In the genomic region with DNA sequence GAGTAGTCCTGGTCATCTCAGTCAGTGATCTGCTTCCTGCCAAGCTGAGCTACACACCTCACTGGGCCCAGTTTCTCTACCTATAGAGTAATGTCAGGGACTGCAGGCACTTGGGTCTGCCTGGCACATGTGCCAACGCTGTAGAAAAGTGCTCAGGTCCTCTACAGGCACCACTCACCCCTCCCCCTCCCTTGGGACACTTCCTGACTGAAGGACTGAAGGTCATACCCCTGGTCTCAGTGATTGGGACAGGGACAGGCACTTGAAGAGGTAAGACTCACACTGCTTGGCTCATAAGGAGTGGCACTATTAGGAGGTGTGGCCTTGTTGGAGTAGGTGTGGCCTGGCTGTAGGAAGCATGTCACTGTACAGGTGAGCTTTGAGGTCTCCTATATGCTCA, we compare ENCODE assay signal across 18 mouse cellular contexts.
"Had no signal": no experiment of that assay in that cellular context is flagged by ENCODE, and none has a peak within 500 bp of the region (broad histone marks: within the 10 kb centered on the region; RNA-seq: fewer than 3 reads in every experiment).

No protein-coding gene starts in this region.

- H3K27ac ChIP-seq: kidney, postnatal 0 days; left cerebral cortex, adult 2 months; limb, embryonic 13.5 days; liver, embryonic 12.5 days; liver, embryonic 15.5 days; midbrain, embryonic 12.5 days; midbrain, embryonic 15.5 days; neural tube, embryonic 12.5 days; neural tube, embryonic 15.5 days; stomach, embryonic 15.5 days had no signal

- H3K27me3 ChIP-seq: midbrain, embryonic 12.5 days; midbrain, embryonic 15.5 days; neural tube, embryonic 12.5 days; neural tube, embryonic 15.5 days; stomach, embryonic 15.5 days had no signal

- H3K36me3 ChIP-seq: limb, embryonic 13.5 days; liver, embryonic 12.5 days; liver, embryonic 15.5 days; midbrain, embryonic 12.5 days; midbrain, embryonic 15.5 days; neural tube, embryonic 12.5 days; neural tube, embryonic 15.5 days; stomach, embryonic 15.5 days had no signal

- H3K4me2 ChIP-seq: limb, embryonic 13.5 days; liver, embryonic 12.5 days; liver, embryonic 15.5 days; midbrain, embryonic 12.5 days; midbrain, embryonic 15.5 days; neural tube, embryonic 12.5 days; neural tube, embryonic 15.5 days; stomach, embryonic 15.5 days had no signal

- ATAC-seq: liver, embryonic 12.5 days; midbrain, embryonic 15.5 days had no signal

- H3K9ac ChIP-seq: limb, embryonic 13.5 days; liver, embryonic 12.5 days; liver, embryonic 15.5 days; midbrain, embryonic 12.5 days; midbrain, embryonic 15.5 days; neural tube, embryonic 12.5 days; neural tube, embryonic 15.5 days; stomach, embryonic 15.5 days had no signal

- H3K4me1 ChIP-seq: liver, embryonic 15.5 days; midbrain, embryonic 12.5 days; midbrain, embryonic 15.5 days; neural tube, embryonic 12.5 days; neural tube, embryonic 15.5 days had no signal

- DNase-seq: kidney, adult 18-20 months; layer of hippocampus, postnatal 36 days; liver; right cerebral cortex, adult 18-20 months; right cerebral cortex, postnatal 14 days; right cerebral cortex, postnatal 4 days; thymus, adult 18-20 months; thymus, postnatal 36 days had no signal

- H3K4me3 ChIP-seq: left cerebral cortex, adult 2 months; limb, embryonic 13.5 days; liver, embryonic 12.5 days; liver, embryonic 15.5 days; midbrain, embryonic 12.5 days; midbrain, embryonic 15.5 days; neural tube, embryonic 12.5 days; neural tube, embryonic 15.5 days; stomach, embryonic 15.5 days had no signal

- H3K9me3 ChIP-seq: limb, embryonic 13.5 days; liver, embryonic 12.5 days; liver, embryonic 15.5 days; midbrain, embryonic 12.5 days; midbrain, embryonic 15.5 days; neural tube, embryonic 12.5 days; neural tube, embryonic 15.5 days; stomach, embryonic 15.5 days had no signal
